Mouse (Mus musculus) small intestine, adult 2 months (tissue): Measurements from ENCODE around the gene Efemp2. TPM values are rescaled to one million over a fixed set of nuclear protein-coding genes. Genes with fewer than 3 reads are reported as not detected.

Experiments used
- H3K27ac ChIP-seq: fragments of 200-500 bp; 2 replicates; pipeline ENCODE4 v1.5.1; 2012; ENCODE audit warnings: low read depth, low read length, control low read depth, inconsistent platforms; ENCODE audit not compliant: insufficient read depth
- H3K27me3 ChIP-seq: fragments of 200-500 bp; 2 replicates; pipeline ENCODE4 v1.6.1; 2012; ENCODE audit warnings: mild to moderate bottlenecking, moderate library complexity, low read length, inconsistent platforms; ENCODE audit not compliant: control insufficient read depth, insufficient read depth
- H3K36me3 ChIP-seq: fragments of 200-500 bp; 2 replicates; pipeline ENCODE4 v1.6.1; 2012; ENCODE audit warnings: mild to moderate bottlenecking, low read length, control low read depth, inconsistent platforms; ENCODE audit not compliant: control insufficient read depth, insufficient read depth
- H3K4me1 ChIP-seq: fragments of 200-500 bp; 2 replicates; pipeline ENCODE4 v1.6.1; 2012; ENCODE audit warnings: low read length, inconsistent platforms, mixed read lengths; ENCODE audit not compliant: control insufficient read depth, insufficient read depth, insufficient read length
- H3K4me3 ChIP-seq: fragments of 200-500 bp; 2 replicates; pipeline ENCODE4 v1.5.1; 2012; ENCODE audit warnings: low read depth, mild to moderate bottlenecking, control low read depth, inconsistent platforms, low read length, moderate library complexity
- CTCF ChIP-seq: fragments of 200-500 bp; IDR thresholded peaks from 2 replicates; pipeline ENCODE4 v1.5.1; 2012; ENCODE audit warnings: low read depth, mild to moderate bottlenecking, control low read depth, inconsistent platforms, low read length, moderate library complexity, mixed read lengths; ENCODE audit not compliant: insufficient replicate concordance, insufficient read length; ENCODE audit errors: extremely low read depth
- POLR2A ChIP-seq: fragments of 200-500 bp; IDR thresholded peaks from 2 replicates; pipeline ENCODE4 v1.6.1; 2012; ENCODE audit warnings: low read depth, mild to moderate bottlenecking, control low read depth, inconsistent platforms, low read length, moderate library complexity
- WGBS: fragments of 180-500 bp; shearing (Covaris S2); methylation state at CpG from one replicate; pipeline ENCODE4 v1.1.7; 2018; 5-methylcytosine and 5-hydroxymethylcytosine counted together
- polyA plus RNA-seq: library from polyadenylated mRNA; depleted of rRNA; stranded (reverse); fragments of >200 nt; gene quantifications from 2 replicates; pipeline ENCODE4 v1.2.3, GENCODE M21; 2012; rRNA removed

Efemp2 gene
- polyA plus RNA-seq = 22.4 and 26.5 TPM in 2 replicates

DNA sequence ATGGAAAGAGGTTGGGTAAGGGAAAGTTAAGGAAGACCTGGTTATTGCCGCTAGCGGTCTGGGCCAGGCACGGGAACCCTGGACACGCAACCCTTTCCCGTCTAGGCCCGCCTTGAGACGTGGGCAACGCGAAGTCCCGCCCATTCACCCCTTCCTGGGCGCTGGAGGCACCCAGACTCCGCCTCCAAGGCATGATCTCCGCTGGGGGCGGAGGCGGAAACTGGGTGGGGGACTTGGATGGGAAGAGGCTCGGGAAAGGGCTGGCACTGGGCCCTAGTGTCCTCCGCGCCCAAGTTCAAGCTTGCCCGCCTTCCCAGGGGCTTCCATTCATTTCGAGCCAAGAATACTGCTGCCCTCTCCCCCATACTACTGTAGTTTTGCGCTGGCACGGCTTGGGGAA is at the start of gene Efemp2:
Gene Efemp2 (plus strand): TSS at position 235 of the 400 bp plus-strand sequence.
- no peaks in the 10 kb centered on the region for H3K27me3 ChIP-seq
- WGBS = 3% methylated on average over 22 of the region's 22 CpGs
- H3K36me3 ChIP-seq = no peaks in the 10 kb centered on the region
- H3K27ac ChIP-seq = peak within 1 kb of the TSS; percentile 25; the same call in 1 of the 2 replicates
- H3K4me1 ChIP-seq = peaks cover 5% of the 10 kb centered on the region; the same call in 1 of the 2 replicates
- H3K4me3 ChIP-seq = peak within 1 kb of the TSS; percentile 50
- TF ChIP-seq CTCF = no peak
- no peak for TF ChIP-seq POLR2A

DNA sequence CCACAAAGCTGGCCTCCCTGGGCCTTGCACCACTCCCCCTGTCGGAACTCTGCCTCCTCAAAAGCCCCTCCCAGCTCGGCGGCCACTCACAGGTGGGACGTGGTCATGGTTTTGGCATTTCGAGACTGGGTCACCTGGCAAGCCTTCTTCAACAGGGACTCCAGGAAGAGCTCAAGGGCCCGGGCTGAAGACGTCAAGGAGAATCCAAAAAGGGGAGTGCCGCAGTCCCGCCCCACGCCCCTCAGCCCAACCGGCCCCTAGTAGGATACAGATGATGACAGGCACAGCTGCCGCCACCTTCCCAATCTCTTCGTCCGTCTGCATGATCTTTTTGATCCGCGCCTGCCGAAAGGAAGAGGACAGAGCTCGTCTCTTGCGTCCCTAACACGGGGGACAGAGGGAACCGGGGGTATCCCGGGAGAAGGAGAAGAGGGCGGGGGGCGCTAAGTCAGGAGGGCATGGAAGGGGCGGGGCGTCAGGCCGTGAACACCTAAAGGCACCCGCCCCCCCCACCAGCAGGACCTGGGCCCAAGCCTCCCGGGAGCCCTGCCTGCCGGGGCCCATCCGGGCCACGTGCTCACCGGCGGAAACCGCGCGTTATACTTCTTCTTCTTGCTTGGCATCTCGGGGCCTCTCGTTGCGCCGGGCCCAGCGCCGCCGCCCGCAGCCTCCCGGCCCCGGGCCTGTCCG is 49.5 kb upstream of the Efemp2 start:
- Histone ChIP-seq H3K4me1 (peaks cover 17% of the 10 kb centered on the region), H3K36me3 (peaks cover 30% of the 10 kb centered on the region)
- TF ChIP-seq CTCF (no peak), POLR2A (no peak)

DNA sequence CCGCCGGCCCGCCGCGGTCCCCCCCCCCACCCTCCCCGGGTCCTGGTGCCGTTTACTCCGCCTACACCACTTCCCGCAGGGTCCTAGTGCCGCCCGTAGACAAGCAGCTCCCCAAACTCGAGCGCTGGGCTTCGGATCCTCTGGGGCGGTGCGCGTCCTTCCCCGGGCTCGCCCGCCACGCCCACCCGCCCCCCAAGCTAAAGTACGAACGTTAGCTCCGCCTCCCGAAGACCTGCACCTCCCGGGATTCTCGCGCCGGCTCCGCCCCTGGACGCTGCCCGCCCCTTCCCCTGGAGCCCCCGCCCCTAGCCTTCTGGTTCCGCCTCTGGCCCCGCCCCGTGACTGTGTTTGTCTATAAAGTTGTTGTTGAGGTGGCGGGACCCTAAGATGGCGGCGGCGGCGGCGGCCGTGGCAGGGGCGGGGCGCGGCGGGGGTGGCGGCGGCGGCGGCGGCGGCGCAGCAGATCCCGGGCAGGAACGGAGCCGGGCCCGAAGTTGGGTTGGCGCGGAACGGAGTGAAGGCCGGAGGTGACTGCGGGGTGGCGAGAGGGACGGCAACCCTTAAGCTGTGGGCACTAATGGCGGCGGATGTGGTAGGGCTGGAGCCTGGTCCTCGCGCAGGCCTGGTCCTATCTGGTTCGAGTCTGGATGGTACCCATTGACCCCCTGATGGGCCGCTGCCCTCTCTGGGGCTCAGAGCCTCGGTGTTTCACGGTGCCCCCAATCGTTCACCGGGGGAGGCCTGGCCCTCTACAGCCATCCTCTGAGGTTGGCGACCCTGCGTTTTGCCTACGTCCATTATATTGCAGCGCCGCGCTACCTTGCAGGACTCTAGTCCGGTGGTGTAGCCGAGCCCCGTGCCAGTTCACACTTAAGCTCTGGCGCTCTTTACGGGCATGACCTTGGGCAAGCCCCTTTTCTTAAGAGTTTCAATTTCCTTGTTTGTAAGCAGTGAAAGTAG is 48.7 kb upstream of the Efemp2 start, which contains the start of the genes Drap1 and AI837181:
Gene Drap1 (minus strand): TSS at position 198 of the 960 bp plus-strand sequence.
Gene AI837181 (plus strand): TSS at position 363 of the 960 bp plus-strand sequence.
- peak within 1 kb of the TSS; percentile 93 for H3K4me3 ChIP-seq
- peak within 1 kb of the TSS; percentile 89 for H3K27ac ChIP-seq
- TF ChIP-seq POLR2A (peak; percentile 51; the same call in 1 of the 2 replicates), CTCF (no peak)
- H3K36me3 ChIP-seq = peaks cover 30% of the 10 kb centered on the region
- H3K27me3 ChIP-seq = no peaks in the 10 kb centered on the region
- WGBS = under 1% methylated on average over 80 of the region's 87 CpGs
- peaks cover 17% of the 10 kb centered on the region for H3K4me1 ChIP-seq

More for the DNA sequence above, 49.5 kb upstream of the Efemp2 start:
- Histone ChIP-seq H3K27me3 (no peaks in the 10 kb centered on the region), H3K4me3 (peak overlapping the region; percentile 93), H3K27ac (peak overlapping the region; percentile 69)
- WGBS = 1% methylated on average over 41 of the region's 48 CpGs

GRCm38 (mm10) chr19:5425906-5426565 is 47.7 kb upstream of the Efemp2 start:
- no peaks in the 10 kb centered on the region for H3K27me3 ChIP-seq
- H3K4me3 ChIP-seq = peak overlapping the region; percentile 79
- 77% methylated on average over 18 of the region's 18 CpGs for WGBS
- H3K36me3 ChIP-seq = peaks cover 24% of the 10 kb centered on the region
- peaks cover 17% of the 10 kb centered on the region for H3K4me1 ChIP-seq
- H3K27ac ChIP-seq = peak overlapping the region; percentile 89; the same call in 1 of the 2 replicates
- TF ChIP-seq POLR2A (no peak), CTCF (no peak)

- WGBS = 86% methylated on average over 13 of the region's 13 CpGs
- no peak for TF ChIP-seq POLR2A
- no peak for TF ChIP-seq CTCF
- H3K4me1 ChIP-seq = peaks cover 17% of the 10 kb centered on the region
- H3K4me3 ChIP-seq = no peak overlapping the region
- peaks cover 22% of the 10 kb centered on the region for H3K36me3 ChIP-seq
- H3K27ac ChIP-seq = no peak overlapping the region
- no peaks in the 10 kb centered on the region for H3K27me3 ChIP-seq
Observed at GRCm38 (mm10) chr19:5426640-5427290, 47.0 kb upstream of the Efemp2 start.

GRCm38 (mm10) chr19:5428083-5428482 is 45.7 kb upstream of the Efemp2 start:
- 87% methylated on average over 2 of the region's 2 CpGs for WGBS
- Histone ChIP-seq H3K36me3 (peaks cover 11% of the 10 kb centered on the region; the same call in 1 of the 2 replicates), H3K27ac (no peak overlapping the region), H3K4me3 (no peak overlapping the region), H3K4me1 (peaks cover 17% of the 10 kb centered on the region), H3K27me3 (no peaks in the 10 kb centered on the region)
- TF ChIP-seq CTCF (no peak), POLR2A (no peak)
